Mouse (Mus musculus): ENCODE data around the gene Sfn.

- TF ChIP-seq GATA1 (IDR thresholded peaks at IDR 0.05; ENCODE audit: low read length): no peak
- no peak for TF ChIP-seq TAL1 (IDR thresholded peaks at IDR 0.05; ENCODE audit: low read length)
Observed at GRCm38 (mm10) chr4:133634043-133634410, 32.1 kb upstream of the Sfn start.
